Mouse (Mus musculus) forebrain, embryonic 11.5 days (tissue): ENCODE measurements around the gene Rpl35a. TPM values are rescaled to one million over a fixed set of nuclear protein-coding genes. Genes with fewer than 3 reads are reported as not detected.
"Not testable (repeated sequence)": the region's sequence is repeated elsewhere in the genome, so short reads cannot be mapped to it uniquely, and the experiment has no call there.

Experiments used
- ATAC-seq: fragments of 200-750 bp; cut with Nextera tagmentation; replicated peaks from 2 replicates; pipeline ENCODE4 v1.8.0; 2017; ENCODE audit warnings: moderate TSS enrichment; ENCODE audit not compliant: low FRiP score
- DNase-seq: peaks from one replicate; pipeline ENCODE4 v3.0.0-alpha.2; 2017; ENCODE audit warnings: low spot score
- H3K27ac ChIP-seq: fragments of 300-500 bp; sonication (generic); 2 replicates; pipeline ENCODE4 v1.5.1; 2014; ENCODE audit warnings: low read depth, low read length
- H3K27me3 ChIP-seq: fragments of 300-500 bp; sonication (generic); 2 replicates; pipeline ENCODE4 v1.6.1; 2014; ENCODE audit warnings: mild to moderate bottlenecking, low read length, mixed read lengths; ENCODE audit not compliant: control insufficient read depth, insufficient read depth
- H3K36me3 ChIP-seq: fragments of 300-500 bp; sonication (generic); 2 replicates; pipeline ENCODE4 v1.6.1; 2014; ENCODE audit warnings: mild to moderate bottlenecking, low read length, moderate library complexity, mixed read lengths; ENCODE audit not compliant: control insufficient read depth, insufficient read depth
- H3K4me1 ChIP-seq: fragments of 300-500 bp; sonication (generic); replicated peaks from 2 replicates; pipeline ENCODE4 v1.6.1; 2014; ENCODE audit warnings: low read length, mixed read lengths; ENCODE audit not compliant: control insufficient read depth, insufficient read depth
- H3K4me2 ChIP-seq: fragments of 300-500 bp; sonication (generic); 2 replicates; pipeline ENCODE4 v1.6.1; 2014; ENCODE audit warnings: low read depth, mild to moderate bottlenecking, low read length, moderate library complexity, mixed read lengths; ENCODE audit not compliant: severe bottlenecking
- H3K4me3 ChIP-seq: fragments of 300-500 bp; sonication (generic); 2 replicates; pipeline ENCODE4 v1.5.1; 2014; ENCODE audit warnings: low read depth, low read length
- H3K9ac ChIP-seq: fragments of 300-500 bp; sonication (generic); 2 replicates; pipeline ENCODE4 v1.6.1; 2014; ENCODE audit warnings: low read length
- H3K9me3 ChIP-seq: fragments of 300-500 bp; sonication (generic); 2 replicates; pipeline ENCODE4 v1.6.1; 2016; ENCODE audit warnings: low read length, mixed read lengths; ENCODE audit not compliant: control insufficient read depth
- WGBS: fragments of 180-500 bp; shearing (Covaris S2); extraction: QIAGEN DNeasy Blood & Tissue Kit; methylation state at CpG from one replicate; pipeline ENCODE4 v1.1.7; 2014; 5-methylcytosine and 5-hydroxymethylcytosine counted together
- polyA plus RNA-seq: library from polyadenylated mRNA; unstranded; fragments of >200 nt; fragmentation: Nextera tagmentation; extraction: Ambion mirVana; gene quantifications from 2 replicates; pipeline ENCODE4 v1.2.1, GENCODE M21; 2014

The Rpl35a gene
- polyA plus RNA-seq, 1 experiment from 2014 or later, result 852 TPM

GRCm38 (mm10) chr16:33043268-33043667, 13.0 kb upstream of the Rpl35a start:
- H3K27me3 ChIP-seq, result no peaks in the 10 kb centered on the region
- no peak overlapping the region for H3K4me3 ChIP-seq
- DNase-seq (no peak), ATAC-seq (no peak)
- H3K9ac ChIP-seq, result no peak overlapping the region
- no peak overlapping the region for H3K4me2 ChIP-seq
- no peaks in the 10 kb centered on the region for H3K4me1 ChIP-seq
- WGBS, result 81% methylated on average over 2 of the region's 2 CpGs
- H3K9me3 ChIP-seq, result no peaks in the 10 kb centered on the region
- H3K27ac ChIP-seq, result no peak overlapping the region
- H3K36me3 ChIP-seq, result no peaks in the 10 kb centered on the region; the same call in 1 of the 2 replicates

GRCm38 (mm10) chr16:33048004-33048403, 8.2 kb upstream of the Rpl35a start:
- Histone ChIP-seq H3K9me3 (no peaks in the 10 kb centered on the region), H3K4me1 (no peaks in the 10 kb centered on the region), H3K4me3 (no peak overlapping the region), H3K27me3 (no peaks in the 10 kb centered on the region), H3K4me2 (no peak overlapping the region), H3K36me3 (no peaks in the 10 kb centered on the region; the same call in 1 of the 2 replicates), H3K27ac (no peak overlapping the region), H3K9ac (no peak overlapping the region)
- 91% methylated on average over 1 of the region's 1 CpGs for WGBS
- DNase-seq, result no peak
- ATAC-seq, result no peak

GRCm38 (mm10) chr16:33048686-33049085, 7.6 kb upstream of the Rpl35a start:
- H3K9me3 ChIP-seq, result no peaks in the 10 kb centered on the region
- no peaks in the 10 kb centered on the region for H3K27me3 ChIP-seq
- WGBS, result 88% methylated on average over 2 of the region's 2 CpGs
- no peak for DNase-seq
- no peak for ATAC-seq
- H3K4me1 ChIP-seq, result no peaks in the 10 kb centered on the region
- H3K4me3 ChIP-seq, result no peak overlapping the region
- no peak overlapping the region for H3K9ac ChIP-seq
- no peak overlapping the region for H3K4me2 ChIP-seq
- no peaks in the 10 kb centered on the region; the same call in 1 of the 2 replicates for H3K36me3 ChIP-seq
- no peak overlapping the region for H3K27ac ChIP-seq

GRCm38 (mm10) chr16:33049809-33050208, 6.4 kb upstream of the Rpl35a start:
- Histone ChIP-seq H3K9ac (no peak overlapping the region), H3K27ac (no peak overlapping the region), H3K36me3 (no peaks in the 10 kb centered on the region; the same call in 1 of the 2 replicates), H3K9me3 (no peaks in the 10 kb centered on the region), H3K4me1 (no peaks in the 10 kb centered on the region), H3K27me3 (no peaks in the 10 kb centered on the region), H3K4me3 (no peak overlapping the region), H3K4me2 (no peak overlapping the region)
- DNase-seq (no peak), ATAC-seq (no peak)
- 92% methylated on average over 16 of the region's 16 CpGs for WGBS

GRCm38 (mm10) chr16:33053141-33053540, 3.1 kb upstream of the Rpl35a start:
- Histone ChIP-seq H3K27me3 (no peaks in the 10 kb centered on the region), H3K9me3 (no peaks in the 10 kb centered on the region), H3K4me2 (no peak overlapping the region), H3K4me3 (no peak overlapping the region), H3K27ac (no peak overlapping the region), H3K9ac (no peak overlapping the region), H3K36me3 (no peaks in the 10 kb centered on the region; the same call in 1 of the 2 replicates), H3K4me1 (peaks cover 3% of the 10 kb centered on the region)
- WGBS, result 79% methylated on average over 5 of the region's 5 CpGs
- ATAC-seq (no peak), DNase-seq (no peak)

- H3K27me3 ChIP-seq, H3K27ac ChIP-seq, H3K4me2 ChIP-seq, H3K36me3 ChIP-seq, H3K4me3 ChIP-seq, ATAC-seq, H3K9ac ChIP-seq, H3K9me3 ChIP-seq, H3K4me1 ChIP-seq, DNase-seq: not testable (repeated sequence)
- 86% methylated on average over 2 of the region's 2 CpGs for WGBS
Observed at GRCm38 (mm10) chr16:33054927-33055326, 1.3 kb upstream of the Rpl35a start.

- H3K27ac ChIP-seq, result no peak overlapping the region
- no peaks in the 10 kb centered on the region for H3K27me3 ChIP-seq
- 26% methylated on average over 10 of the region's 10 CpGs for WGBS
- peaks cover 5% of the 10 kb centered on the region for H3K4me1 ChIP-seq
- no peak; the same call in 1 of the 2 replicates for ATAC-seq
- H3K9ac ChIP-seq, result peak overlapping the region; percentile 45; the same call in 1 of the 2 replicates
- H3K4me2 ChIP-seq, result peak overlapping the region; percentile 77
- no peaks in the 10 kb centered on the region for H3K9me3 ChIP-seq
- peaks cover 8% of the 10 kb centered on the region; the same call in 1 of the 2 replicates for H3K36me3 ChIP-seq
- no peak for DNase-seq
- peak overlapping the region; percentile 98 for H3K4me3 ChIP-seq
Observed at GRCm38 (mm10) chr16:33055655-33056054, 598 bp upstream of the Rpl35a start.

GRCm38 (mm10) chr16:33056786-33057185, 533 bp downstream of the Rpl35a start:
- no peak for ATAC-seq
- H3K4me3 ChIP-seq, result peak overlapping the region; percentile 98
- peak overlapping the region; percentile 98 for H3K9ac ChIP-seq
- H3K27ac ChIP-seq, result peak overlapping the region; percentile 85
- H3K9me3 ChIP-seq, result no peaks in the 10 kb centered on the region
- peak overlapping the region; percentile 77 for H3K4me2 ChIP-seq
- DNase-seq, result no peak
- H3K36me3 ChIP-seq, result peaks cover 8% of the 10 kb centered on the region; the same call in 1 of the 2 replicates
- peaks cover 6% of the 10 kb centered on the region for H3K4me1 ChIP-seq
- WGBS, result under 1% methylated on average over 24 of the region's 24 CpGs
- no peaks in the 10 kb centered on the region for H3K27me3 ChIP-seq

GRCm38 (mm10) chr16:33058033-33058432, 1.8 kb downstream of the Rpl35a start:
- DNase-seq, result no peak
- peak overlapping the region; percentile 98; the same call in 1 of the 2 replicates for H3K4me3 ChIP-seq
- ATAC-seq, result no peak
- no peaks in the 10 kb centered on the region for H3K9me3 ChIP-seq
- no peaks in the 10 kb centered on the region for H3K27me3 ChIP-seq
- H3K9ac ChIP-seq, result peak overlapping the region; percentile 27
- peak overlapping the region; percentile 77 for H3K4me2 ChIP-seq
- 90% methylated on average over 16 of the region's 16 CpGs for WGBS
- peaks cover 8% of the 10 kb centered on the region; the same call in 1 of the 2 replicates for H3K36me3 ChIP-seq
- H3K27ac ChIP-seq, result no peak overlapping the region
- H3K4me1 ChIP-seq, result peaks cover 7% of the 10 kb centered on the region
